Mouse (Mus musculus): ENCODE results near the gene 4930415O20Rik. TPM values are rescaled to one million over a fixed set of nuclear protein-coding genes. Genes with fewer than 3 reads are reported as not detected.
"Not testable (repeated sequence)": the region's sequence is repeated elsewhere in the genome, so short reads cannot be mapped to it uniquely, and the experiment has no call there.

4930415O20Rik gene
- total RNA-seq, 2 experiments from 2014 or later, result not detected

- intact Hi-C loops (cut with DNase I), result no loop called here
These were observed 3.9 kb upstream of the 4930415O20Rik start for GRCm38 (mm10) chr15:98566973-98567277.

GRCm38 (mm10) chr15:98567278-98568134, 3.3 kb upstream of the 4930415O20Rik start:
- peak; percentile 100 for DNase-seq (ENCODE audit: extremely low spot score in 1 of 2, low spot score in 2 of 2)
- intact Hi-C loops (cut with DNase I), result no loop called here

More at GRCm38 (mm10) chr15:98566973-98567277, 3.9 kb upstream of the 4930415O20Rik start:
- DNase-seq (ENCODE audit: extremely low spot score in 1 of 2, low spot score in 2 of 2), result no peak

GRCm38 (mm10) chr15:98568256-98569033, 2.4 kb upstream of the 4930415O20Rik start:
- DNase-seq (ENCODE audit: extremely low spot score in 1 of 2, low spot score in 2 of 2), result no peak
- intact Hi-C loops (cut with DNase I), result no loop called here

GRCm38 (mm10) chr15:98569216-98569615, 1.6 kb upstream of the 4930415O20Rik start:
- intact Hi-C loops (cut with DNase I), result no loop called here
- no peak for DNase-seq (ENCODE audit: extremely low spot score in 1 of 2, low spot score in 2 of 2)

- intact Hi-C loops (cut with DNase I), result loop anchor here (10.0 kb wide), 1 partner anchor 135 kb away; the partner anchor contains the start of gene Ccdc65
- DNase-seq (ENCODE audit: extremely low spot score in 1 of 2, low spot score in 2 of 2), result no peak
These were observed 924 bp upstream of the 4930415O20Rik start for GRCm38 (mm10) chr15:98569795-98570365.

GRCm38 (mm10) chr15:98573293-98573692, 2.5 kb downstream of the 4930415O20Rik start:
- intact Hi-C loops (cut with DNase I), result loop anchor here (10.0 kb wide), 1 partner anchor 132 kb away; the partner anchor contains the start of gene Ccdc65
- DNase-seq (ENCODE audit: extremely low spot score in 1 of 2, low spot score in 2 of 2), result no peak

- DNase-seq (ENCODE audit: extremely low spot score in 1 of 2, low spot score in 2 of 2), result no peak
- intact Hi-C loops (cut with DNase I), result loop anchor here (10.0 kb wide), 1 partner anchor 125 kb away; the partner anchor contains the start of gene Ccdc65
These were observed 8.5 kb downstream of the 4930415O20Rik start for GRCm38 (mm10) chr15:98579310-98579709.

- peak; percentile 71 to 76 for DNase-seq (ENCODE audit: extremely low spot score in 1 of 2, low spot score in 2 of 2)
- intact Hi-C loops (cut with DNase I), result loop anchor here (2.0 to 10.0 kb wide), 3 partner anchors 37 to 217 kb away; partner anchors contain the start of gene Ccdc65
These were observed 9.1 kb downstream of the 4930415O20Rik start for GRCm38 (mm10) chr15:98579795-98580464.

GRCm38 (mm10) chr15:98582410-98582809, 11.6 kb downstream of the 4930415O20Rik start:
- intact Hi-C loops (cut with DNase I), result loop anchor here (5.0 kb wide), 1 partner anchor 215 kb away; no protein-coding TSS in a partner anchor
- DNase-seq (ENCODE audit: extremely low spot score in 1 of 2, low spot score in 2 of 2), result peak in 1 of 2 experiments; percentile 26

- no peak for DNase-seq (ENCODE audit: extremely low spot score in 1 of 2, low spot score in 2 of 2)
- intact Hi-C loops (cut with DNase I), result loop anchor here (5.0 kb wide), 1 partner anchor 214 kb away; no protein-coding TSS in a partner anchor
These were observed 12.2 kb downstream of the 4930415O20Rik start for GRCm38 (mm10) chr15:98582996-98583395.

- DNase-seq (ENCODE audit: extremely low spot score in 1 of 2, low spot score in 2 of 2), result no peak
- intact Hi-C loops (cut with DNase I), result no loop called here
These were observed 14.6 kb downstream of the 4930415O20Rik start for GRCm38 (mm10) chr15:98585421-98585820.

- DNase-seq (ENCODE audit: extremely low spot score in 1 of 2, low spot score in 2 of 2); intact Hi-C loops (cut with DNase I): not testable (repeated sequence)
These were observed 15.3 kb downstream of the 4930415O20Rik start for GRCm38 (mm10) chr15:98586141-98586540.

GRCm38 (mm10) chr15:98587751-98588150, 16.9 kb downstream of the 4930415O20Rik start:
- intact Hi-C loops (cut with DNase I), result no loop called here

GRCm38 (mm10) chr15:98589640-98590336, 19.0 kb downstream of the 4930415O20Rik start:
- no peak for DNase-seq (ENCODE audit: extremely low spot score in 1 of 2, low spot score in 2 of 2)
- intact Hi-C loops (cut with DNase I), result no loop called here

More at GRCm38 (mm10) chr15:98587751-98588150, 16.9 kb downstream of the 4930415O20Rik start:
- no peak for DNase-seq (ENCODE audit: extremely low spot score in 1 of 2, low spot score in 2 of 2)

GRCm38 (mm10) chr15:98591396-98591795, 20.6 kb downstream of the 4930415O20Rik start:
- DNase-seq (ENCODE audit: extremely low spot score in 1 of 2, low spot score in 2 of 2), result no peak
- intact Hi-C loops (cut with DNase I), result no loop called here

GRCm38 (mm10) chr15:98594193-98594592, 23.4 kb downstream of the 4930415O20Rik start:
- intact Hi-C loops (cut with DNase I), result no loop called here
- DNase-seq (ENCODE audit: extremely low spot score in 1 of 2, low spot score in 2 of 2), result no peak

GRCm38 (mm10) chr15:98595049-98595448, 24.2 kb downstream of the 4930415O20Rik start:
- DNase-seq (ENCODE audit: extremely low spot score in 1 of 2, low spot score in 2 of 2), result no peak
- intact Hi-C loops (cut with DNase I), result no loop called here

GRCm38 (mm10) chr15:98596609-98597008, 25.8 kb downstream of the 4930415O20Rik start:
- intact Hi-C loops (cut with DNase I), result no loop called here
- DNase-seq (ENCODE audit: extremely low spot score in 1 of 2, low spot score in 2 of 2), result no peak
